Mouse (Mus musculus) spleen, adult 2 months (tissue): ENCODE results near the gene Sardh. TPM values are rescaled to one million over a fixed set of nuclear protein-coding genes. Genes with fewer than 3 reads are reported as not detected.

Source experiments
- DNase-seq, 2 experiments: peaks; one replicate each; pipeline versions ENCODE4 v3.0.0 to v3.0.0-alpha.2; 2012 to 2021; ENCODE audit warnings: low spot score in 2 of 2, low read depth in 1 of 2
- H3K27ac ChIP-seq: fragments of 200-500 bp; 2 replicates; pipeline ENCODE4 v1.5.1; 2012; ENCODE audit warnings: low read length, inconsistent platforms; ENCODE audit not compliant: insufficient read depth
- H3K27me3 ChIP-seq: fragments of 200-500 bp; 2 replicates; pipeline ENCODE4 v1.6.1; 2012; ENCODE audit warnings: mild to moderate bottlenecking, moderate library complexity, low read length, inconsistent platforms; ENCODE audit not compliant: control insufficient read depth, insufficient read depth
- H3K36me3 ChIP-seq: fragments of 200-500 bp; 2 replicates; pipeline ENCODE4 v1.6.1; 2012; ENCODE audit warnings: mild to moderate bottlenecking, low read length, inconsistent platforms; ENCODE audit not compliant: control insufficient read depth, insufficient read depth
- H3K4me1 ChIP-seq: fragments of 200-500 bp; 2 replicates; pipeline ENCODE4 v1.6.1; 2011; ENCODE audit warnings: inconsistent platforms; ENCODE audit not compliant: control insufficient read depth, insufficient read depth, insufficient read length
- H3K4me3 ChIP-seq: fragments of 200-500 bp; 2 replicates; pipeline ENCODE4 v1.5.1; 2011; ENCODE audit warnings: mild to moderate bottlenecking, inconsistent platforms; ENCODE audit not compliant: insufficient read depth, insufficient read length; ENCODE audit errors: extremely low read depth
- CTCF ChIP-seq: fragments of 200-500 bp; IDR thresholded peaks from 2 replicates; pipeline ENCODE4 v1.5.1; 2011; ENCODE audit warnings: mild to moderate bottlenecking, inconsistent platforms; ENCODE audit not compliant: insufficient read depth, insufficient read length, insufficient replicate concordance; ENCODE audit errors: extremely low read depth
- POLR2A ChIP-seq: fragments of 200-500 bp; IDR thresholded peaks from 2 replicates; pipeline ENCODE4 v1.6.1; 2011; ENCODE audit warnings: low read depth, low read length, inconsistent platforms
- WGBS: fragments of 180-500 bp; shearing (Covaris S2); methylation state at CpG from one replicate; pipeline ENCODE4 v1.1.7; 2018; 5-methylcytosine and 5-hydroxymethylcytosine counted together
- polyA plus RNA-seq: library from polyadenylated mRNA; depleted of rRNA; stranded (reverse); fragments of >200 nt; gene quantifications from 2 replicates; pipeline ENCODE4 v1.2.3, GENCODE M21; 2012

Gene Sardh
- polyA plus RNA-seq, 1 experiment = 9.4 TPM

GRCm38 (mm10) chr2:27247487-27247863 lies 662 bp downstream of the Sardh start:
- 60% methylated on average over 2 of the region's 2 CpGs for WGBS
- no peak for DNase-seq
- H3K4me3 ChIP-seq = no peak overlapping the region
- no peaks in the 10 kb centered on the region for H3K27me3 ChIP-seq
- peak overlapping the region; percentile 16; the same call in 1 of the 2 replicates for H3K27ac ChIP-seq
- TF ChIP-seq CTCF (no peak), POLR2A (no peak)
- H3K4me1 ChIP-seq = no peaks in the 10 kb centered on the region
- no peaks in the 10 kb centered on the region for H3K36me3 ChIP-seq

- WGBS = 38% methylated on average over 7 of the region's 7 CpGs
- Histone ChIP-seq H3K4me1 (no peaks in the 10 kb centered on the region), H3K27ac (peak overlapping the region; percentile 16; the same call in 1 of the 2 replicates), H3K27me3 (no peaks in the 10 kb centered on the region), H3K4me3 (no peak overlapping the region), H3K36me3 (no peaks in the 10 kb centered on the region)
- peak in 1 of 2 experiments; percentile 22 for DNase-seq
- no peak for TF ChIP-seq CTCF
- TF ChIP-seq POLR2A = no peak
These were observed 1.2 kb downstream of the Sardh start for GRCm38 (mm10) chr2:27246712-27247486.

- no peaks in the 10 kb centered on the region for H3K4me1 ChIP-seq
- no peaks in the 10 kb centered on the region for H3K36me3 ChIP-seq
- no peak overlapping the region for H3K4me3 ChIP-seq
- DNase-seq = no peak
- 85% methylated on average over 7 of the region's 7 CpGs for WGBS
- H3K27ac ChIP-seq = no peak overlapping the region
- TF ChIP-seq POLR2A = no peak
- no peak for TF ChIP-seq CTCF
- no peaks in the 10 kb centered on the region for H3K27me3 ChIP-seq
These were observed 2.2 kb downstream of the Sardh start for GRCm38 (mm10) chr2:27245947-27246346.

- Histone ChIP-seq H3K36me3 (no peaks in the 10 kb centered on the region), H3K27ac (no peak overlapping the region), H3K4me3 (no peak overlapping the region), H3K4me1 (peaks cover 8% of the 10 kb centered on the region; the same call in 1 of the 2 replicates), H3K27me3 (no peaks in the 10 kb centered on the region)
- peak; percentile 19 to 64 for DNase-seq
- 35% methylated on average over 4 of the region's 4 CpGs for WGBS
- TF ChIP-seq CTCF (peak; percentile 93; the same call in 1 of the 2 replicates), POLR2A (no peak)
These were observed 10.8 kb downstream of the Sardh start for GRCm38 (mm10) chr2:27237342-27237741.

GRCm38 (mm10) chr2:27235729-27236128 lies 12.4 kb downstream of the Sardh start:
- TF ChIP-seq POLR2A (no peak), CTCF (peak; percentile 39; the same call in 1 of the 2 replicates)
- H3K27me3 ChIP-seq = no peaks in the 10 kb centered on the region
- peaks cover 20% of the 10 kb centered on the region for H3K4me1 ChIP-seq
- peak in 1 of 2 experiments; percentile 50 for DNase-seq
- no peak overlapping the region for H3K4me3 ChIP-seq
- H3K27ac ChIP-seq = no peak overlapping the region
- WGBS = 19% methylated on average over 3 of the region's 3 CpGs
- H3K36me3 ChIP-seq = no peaks in the 10 kb centered on the region

GRCm38 (mm10) chr2:27232376-27232775 lies 15.8 kb downstream of the Sardh start:
- Histone ChIP-seq H3K27me3 (no peaks in the 10 kb centered on the region), H3K4me1 (peaks cover 20% of the 10 kb centered on the region), H3K4me3 (no peak overlapping the region), H3K27ac (no peak overlapping the region), H3K36me3 (no peaks in the 10 kb centered on the region)
- DNase-seq = peak; percentile 29 to 51
- WGBS = 22% methylated on average over 7 of the region's 7 CpGs
- TF ChIP-seq POLR2A = no peak
- TF ChIP-seq CTCF = no peak

GRCm38 (mm10) chr2:27229481-27230105 lies 18.5 kb downstream of the Sardh start:
- WGBS = 100% methylated on average over 2 of the region's 2 CpGs
- Histone ChIP-seq H3K4me1 (peaks cover 20% of the 10 kb centered on the region), H3K27ac (no peak overlapping the region), H3K4me3 (no peak overlapping the region), H3K36me3 (no peaks in the 10 kb centered on the region), H3K27me3 (no peaks in the 10 kb centered on the region)
- no peak for TF ChIP-seq POLR2A
- no peak for DNase-seq
